Mouse (Mus musculus) kidney, embryonic 15.5 days (tissue): ENCODE data around the gene Olfr497. TPM values are rescaled to one million over a fixed set of nuclear protein-coding genes. Genes with fewer than 3 reads are reported as not detected.

Experiments
- ATAC-seq: fragments of 200-750 bp; cut with Nextera tagmentation; replicated peaks from 2 replicates; pipeline ENCODE4 v1.8.0; 2017; ENCODE audit warnings: moderate TSS enrichment; ENCODE audit not compliant: low FRiP score
- H3K27ac ChIP-seq: fragments of 300-500 bp; sonication (generic); 2 replicates; pipeline ENCODE4 v1.5.1; 2015; ENCODE audit warnings: mild to moderate bottlenecking, inconsistent platforms
- H3K27me3 ChIP-seq: fragments of 300-500 bp; sonication (generic); 2 replicates; pipeline ENCODE4 v1.6.1; 2015; ENCODE audit warnings: inconsistent platforms
- H3K36me3 ChIP-seq: fragments of 300-500 bp; sonication (generic); 2 replicates; pipeline ENCODE4 v1.6.1; 2015; ENCODE audit warnings: inconsistent platforms
- H3K4me1 ChIP-seq: fragments of 300-500 bp; sonication (generic); 2 replicates; pipeline ENCODE4 v1.6.1; 2015; ENCODE audit warnings: inconsistent platforms
- H3K4me2 ChIP-seq: fragments of 300-500 bp; sonication (generic); 2 replicates; pipeline ENCODE4 v1.6.1; 2015; ENCODE audit warnings: moderate library complexity, mild to moderate bottlenecking, inconsistent platforms
- H3K4me3 ChIP-seq: fragments of 300-500 bp; sonication (generic); replicated peaks from 2 replicates; pipeline ENCODE4 v1.5.1; 2015; ENCODE audit warnings: mild to moderate bottlenecking, inconsistent platforms
- H3K9ac ChIP-seq: fragments of 300-500 bp; sonication (generic); 2 replicates; pipeline ENCODE4 v1.6.1; 2015; ENCODE audit warnings: mild to moderate bottlenecking, inconsistent platforms
- H3K9me3 ChIP-seq: fragments of 300-500 bp; sonication (generic); replicated peaks from 2 replicates; pipeline ENCODE4 v1.6.1; 2016; ENCODE audit warnings: inconsistent platforms
- WGBS: fragments of 180-500 bp; shearing (Covaris S2); methylation state at CpG from one replicate; pipeline ENCODE4 v1.1.7; 2015; ENCODE audit warnings: mixed read lengths; 5-methylcytosine and 5-hydroxymethylcytosine counted together
- polyA plus RNA-seq: library from polyadenylated mRNA; unstranded; fragments of >200 nt; fragmentation: Nextera tagmentation; extraction: Ambion mirVana; gene quantifications from 2 replicates; pipeline ENCODE4 v1.2.1, GENCODE M21; 2015

The Olfr497 gene
- polyA plus RNA-seq, result not detected in 2 replicates

- Histone ChIP-seq H3K4me1 (no peaks in the 10 kb centered on the region), H3K36me3 (no peaks in the 10 kb centered on the region), H3K27ac (no peak within 1 kb of the TSS), H3K9ac (no peak within 1 kb of the TSS), H3K27me3 (no peaks in the 10 kb centered on the region), H3K9me3 (no peaks in the 10 kb centered on the region), H3K4me2 (no peak within 1 kb of the TSS), H3K4me3 (no peak within 1 kb of the TSS)
- ATAC-seq, result no peak
- WGBS, result 86% methylated on average over 2 of the region's 2 CpGs
Observed at GRCm38 (mm10) chr7:108420121-108420520, at the start of gene Olfr497. Gene Olfr497 (plus strand): TSS chr7:108420421.

DNA sequence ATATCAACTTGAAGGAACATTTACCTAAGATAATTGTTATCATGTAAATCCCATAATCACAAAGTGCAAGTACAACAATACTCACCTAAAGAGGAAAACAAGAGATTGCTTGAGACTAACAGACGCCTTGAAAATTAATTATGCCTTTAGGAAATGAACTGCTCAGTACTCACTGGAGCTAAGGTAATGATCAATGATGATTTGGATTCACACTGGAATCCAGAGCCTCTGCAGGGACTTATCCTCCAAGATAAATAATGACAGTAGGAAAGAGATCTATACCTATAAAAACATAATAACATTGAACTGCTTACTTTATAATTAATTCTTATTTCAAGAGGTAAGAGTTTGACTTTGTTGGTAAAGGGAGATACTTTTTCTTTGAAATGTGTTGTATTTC, 27.4 kb upstream of the Olfr497 start, which contains the start of gene Olfr495:
Gene Olfr495, plus strand, starts transcription at position 301 of the 400 bp plus-strand sequence.
- Histone ChIP-seq H3K9ac (no peak within 1 kb of the TSS), H3K4me2 (no peak within 1 kb of the TSS), H3K36me3 (no peaks in the 10 kb centered on the region), H3K9me3 (no peaks in the 10 kb centered on the region), H3K4me3 (no peak within 1 kb of the TSS), H3K27me3 (no peaks in the 10 kb centered on the region), H3K27ac (no peak within 1 kb of the TSS), H3K4me1 (no peaks in the 10 kb centered on the region)
- ATAC-seq, result no peak
- 58% methylated on average over 1 of the region's 1 CpGs for whole genome bisulfite sequencing

DNA sequence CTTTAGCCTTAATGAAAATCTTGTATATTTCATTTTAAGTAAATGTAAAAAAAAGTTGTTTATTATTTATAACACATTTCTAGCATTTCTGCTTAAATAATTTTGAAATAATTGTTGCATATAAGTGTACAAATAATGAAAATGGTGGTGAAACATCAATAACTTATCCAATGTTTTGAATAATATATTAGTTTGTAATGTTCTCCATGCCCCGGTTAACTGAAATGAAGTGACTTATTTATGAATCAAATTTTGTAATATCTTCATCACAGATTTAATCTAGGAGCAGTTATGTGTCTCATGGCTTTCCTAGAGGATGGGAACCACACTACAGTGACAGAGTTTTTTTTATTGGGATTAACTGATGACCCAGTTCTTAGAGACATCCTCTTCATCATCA, 44.8 kb downstream of the Olfr497 start, which contains the start of gene Olfr498:
Gene Olfr498, plus strand, starts transcription at position 301 of the 400 bp plus-strand sequence.
- Histone ChIP-seq H3K4me3 (no peak within 1 kb of the TSS), H3K9me3 (no peaks in the 10 kb centered on the region), H3K4me2 (no peak within 1 kb of the TSS), H3K4me1 (no peaks in the 10 kb centered on the region), H3K27ac (no peak within 1 kb of the TSS), H3K36me3 (no peaks in the 10 kb centered on the region), H3K9ac (no peak within 1 kb of the TSS), H3K27me3 (no peaks in the 10 kb centered on the region)
- 90% methylated on average over 1 of the region's 1 CpGs for WGBS
- ATAC-seq, result no peak

Other genes with a start within 250 kb of the Olfr497 start
- not detected in 2 replicates for gene Olfr486, start 247.7 kb upstream of the Olfr497 start, polyA plus RNA-seq
- not detected in 2 replicates for gene Olfr487, start 205.8 kb upstream of the Olfr497 start, polyA plus RNA-seq
- not detected in 2 replicates for gene Olfr488, start 162.1 kb upstream of the Olfr497 start, polyA plus RNA-seq
- not detected in 2 replicates for gene Olfr490, start 131.5 kb upstream of the Olfr497 start, polyA plus RNA-seq
- not detected in 2 replicates for gene Olfr491, start 107.0 kb upstream of the Olfr497 start, polyA plus RNA-seq
- gene Olfr492, start 96.7 kb upstream of the Olfr497 start, polyA plus RNA-seq, result not detected in 2 replicates
- not detected in 2 replicates for gene Olfr493, start 73.4 kb upstream of the Olfr497 start, polyA plus RNA-seq
- not detected in 2 replicates for gene Olfr494, start 55.1 kb upstream of the Olfr497 start, polyA plus RNA-seq
- not detected in 2 replicates for gene Olfr495, start 27.3 kb upstream of the Olfr497 start, polyA plus RNA-seq
- gene Olfr498, start 44.9 kb downstream of the Olfr497 start, polyA plus RNA-seq, result not detected in 2 replicates
- gene Olfr502, start 104.6 kb downstream of the Olfr497 start, polyA plus RNA-seq, result not detected in 2 replicates
- not detected in 2 replicates for gene Olfr503, start 124.1 kb downstream of the Olfr497 start, polyA plus RNA-seq
- not detected in 2 replicates for gene Olfr504, start 145.4 kb downstream of the Olfr497 start, polyA plus RNA-seq
- gene Olfr506, start 190.4 kb downstream of the Olfr497 start, polyA plus RNA-seq, result 0.04 TPM in 1 of 2 replicates, not detected in the other
- not detected in 2 replicates for gene Olfr507, start 201.4 kb downstream of the Olfr497 start, polyA plus RNA-seq
- not detected in 2 replicates for gene Olfr508, start 209.6 kb downstream of the Olfr497 start, polyA plus RNA-seq
- gene Olfr509, start 231.5 kb downstream of the Olfr497 start, polyA plus RNA-seq, result 0.04 TPM in 1 of 2 replicates, not detected in the other
- gene Olfr510, start 246.0 kb downstream of the Olfr497 start, polyA plus RNA-seq, result not detected in 2 replicates